22 mouse cellular contexts compared by ENCODE assay signal in genomic region chr12:82562916-82563315, GRCm38 (mm10). TPM values are rescaled to one million over a fixed set of nuclear protein-coding genes. Genes with fewer than 3 reads are reported as not detected.
DNase-seq lines count a peak whose midpoint lies in the region; ATAC-seq and TF ChIP-seq lines count a peak whose summit lies in the region.
"Had no signal": no experiment of that assay in that cellular context is flagged by ENCODE, and none has a peak within 500 bp of the region (broad histone marks: within the 10 kb centered on the region; RNA-seq: fewer than 3 reads in every experiment).

No protein-coding gene starts in this region.

- no peak overlapping the region for H3K9ac ChIP-seq in lung, embryonic 14.5 days
- H3K9ac ChIP-seq in embryonic facial prominence, embryonic 11.5 days (replicated peaks; ENCODE audit: low read length): no peak overlapping the region
- no peak overlapping the region for H3K9ac ChIP-seq in forebrain, embryonic 13.5 days
- H3K9ac ChIP-seq: hindbrain, embryonic 12.5 days had no signal

- peak; percentile 6 for DNase-seq in lung, embryonic 14.5 days
- DNase-seq in lung, postnatal 25 days (ENCODE audit: low spot score): no peak
- peak; percentile 60 for DNase-seq in Muller cell, postnatal 12 days (ENCODE audit: inconsistent ontology term)
- DNase-seq in embryonic facial prominence, embryonic 11.5 days (ENCODE audit: low spot score): peak; percentile 4
- no peak for DNase-seq in gastrocnemius, adult 8-10 months (ENCODE audit: low spot score in 2 of 2)
- DNase-seq: adrenal gland, adult 8-10 months; adrenal gland, postnatal 36 days; cerebellum, adult 8-10 months; cerebellum, postnatal 25 days; gastrocnemius, postnatal 10 days; heart, adult 18-20 months; heart, postnatal 10 days; heart, postnatal 4 days had no signal

- no peak for TF ChIP-seq CTCF in lung, embryonic 14.5 days (IDR thresholded peaks at IDR 0.05; ENCODE audit: low read depth)

- no peaks in the 10 kb centered on the region for H3K9me3 ChIP-seq in lung, embryonic 14.5 days (ENCODE audit: low read depth, low read length)
- no peaks in the 10 kb centered on the region for H3K9me3 ChIP-seq in embryonic facial prominence, embryonic 11.5 days (replicated peaks; ENCODE audit: control insufficient read depth, low read length)
- no peaks in the 10 kb centered on the region for H3K9me3 ChIP-seq in forebrain, embryonic 13.5 days (replicated peaks)
- H3K9me3 ChIP-seq: G1E; heart, embryonic 10.5 days; hindbrain, embryonic 12.5 days had no signal

- H3K27me3 ChIP-seq in lung, embryonic 14.5 days (ENCODE audit: insufficient read depth, low read length): no peaks in the 10 kb centered on the region
- H3K27me3 ChIP-seq in embryonic facial prominence, embryonic 11.5 days (ENCODE audit: control insufficient read depth, insufficient read depth, low read length): no peaks in the 10 kb centered on the region
- no peaks in the 10 kb centered on the region for H3K27me3 ChIP-seq in forebrain, embryonic 13.5 days
- H3K27me3 ChIP-seq: CH12.LX; hindbrain, embryonic 12.5 days had no signal

- no peak overlapping the region for H3K4me3 ChIP-seq in lung, embryonic 14.5 days (ENCODE audit: low read depth, low read length)
- H3K4me3 ChIP-seq in embryonic facial prominence, embryonic 11.5 days (ENCODE audit: low read depth, low read length): no peak overlapping the region
- H3K4me3 ChIP-seq in forebrain, embryonic 13.5 days: no peak overlapping the region
- H3K4me3 ChIP-seq: heart, embryonic 10.5 days; hindbrain, embryonic 12.5 days had no signal

- no peaks in the 10 kb centered on the region for H3K36me3 ChIP-seq in lung, embryonic 14.5 days (ENCODE audit: insufficient read depth)
- H3K36me3 ChIP-seq in embryonic facial prominence, embryonic 11.5 days (replicated peaks; ENCODE audit: control insufficient read depth, insufficient read depth, low read depth, low read length): no peaks in the 10 kb centered on the region
- H3K36me3 ChIP-seq in forebrain, embryonic 13.5 days (ENCODE audit: poor library complexity, severe bottlenecking): no peaks in the 10 kb centered on the region
- H3K36me3 ChIP-seq: G1E; heart, embryonic 10.5 days; hindbrain, embryonic 12.5 days had no signal

- no peak overlapping the region for H3K27ac ChIP-seq in lung, embryonic 14.5 days (ENCODE audit: low read depth)
- no peak overlapping the region for H3K27ac ChIP-seq in embryonic facial prominence, embryonic 11.5 days (replicated peaks; ENCODE audit: low read depth, low read length)
- H3K27ac ChIP-seq in forebrain, embryonic 13.5 days: no peak overlapping the region
- H3K27ac ChIP-seq: heart, embryonic 10.5 days; hindbrain, embryonic 12.5 days had no signal

- H3K4me1 ChIP-seq in lung, embryonic 14.5 days (ENCODE audit: insufficient read depth): no peaks in the 10 kb centered on the region
- H3K4me1 ChIP-seq in embryonic facial prominence, embryonic 11.5 days (ENCODE audit: control insufficient read depth, insufficient read depth, low read length): no peaks in the 10 kb centered on the region
- no peaks in the 10 kb centered on the region for H3K4me1 ChIP-seq in forebrain, embryonic 13.5 days
- H3K4me1 ChIP-seq: hindbrain, embryonic 12.5 days had no signal

- ATAC-seq in lung, embryonic 14.5 days (ENCODE audit: insufficient read depth): peak; percentile 28; the same call in 1 of the 2 replicates
- ATAC-seq in embryonic facial prominence, embryonic 11.5 days (replicated peaks; ENCODE audit: insufficient number of reproducible peaks, low FRiP score, low TSS enrichment, low read depth): no peak
- no peak for ATAC-seq in forebrain, embryonic 13.5 days
- ATAC-seq: forebrain, embryonic 14.5 days; hindbrain, embryonic 16.5 days; inflammation-experienced regulatory T-cells, adult 6 months; intestine, postnatal 0 days had no signal

- no peak overlapping the region for H3K4me2 ChIP-seq in lung, embryonic 14.5 days
- H3K4me2 ChIP-seq in embryonic facial prominence, embryonic 11.5 days (ENCODE audit: low read depth, low read length): no peak overlapping the region
- no peak overlapping the region for H3K4me2 ChIP-seq in forebrain, embryonic 13.5 days
- H3K4me2 ChIP-seq: hindbrain, embryonic 12.5 days had no signal

RNA-seq across cellular contexts. Expression of gene Rgs6, which starts 25.2 kb away (rescaled TPM):
- 1.9 and 2.8 TPM in 2 replicates for polyA plus RNA-seq in lung, embryonic 14.5 days (2014; fragmentation: Nextera tagmentation; extraction: Ambion mirVana)
- 0.70 and 0.93 TPM in 2 replicates for polyA plus RNA-seq in embryonic facial prominence, embryonic 11.5 days (2014; fragmentation: Nextera tagmentation; extraction: Ambion mirVana)
- total RNA-seq in gastrocnemius, adult 8-10 months (2022): 1 to 10 TPM in 1 of 4 experiments, under 1 TPM in 3; 0.22 to 1.1 (median 0.43) TPM
- 2.8 and 4.5 TPM in 2 replicates for polyA plus RNA-seq in forebrain, embryonic 13.5 days (2015; fragmentation: Nextera tagmentation; extraction: Ambion mirVana)
- total RNA-seq: CH12.LX had no signal
- polyA plus RNA-seq: G1E; inflammation-experienced regulatory T-cells, adult 6 months had no signal

Comparison
In these comparisons a context has a peak if more than half of its experiments do, and no peak if none do; other contexts are left out.
1. DNase-seq: peak in lung, embryonic 14.5 days (single experiment), Muller cell, postnatal 12 days (single experiment) and embryonic facial prominence, embryonic 11.5 days (single experiment); none in lung, postnatal 25 days (single experiment) and gastrocnemius, adult 8-10 months (0 of 2).